Mouse (Mus musculus): ENCODE data around the gene Otc.

Gene Otc

GRCm38 (mm10) chrX:10251852-10252504, at the start of gene Otc:
Otc (plus strand) TSS chrX:10252305.
- in situ Hi-C loops (cut with MboI; ENCODE audit: low sequenced_read_pairs) = no loop called here

- in situ Hi-C loops (cut with MboI; ENCODE audit: low sequenced_read_pairs) = loop anchor here (25.0 kb wide), 1 partner anchor 294 kb away; no protein-coding TSS in a partner anchor
Observed at GRCm38 (mm10) chrX:10205937-10206336, 46.2 kb upstream of the Otc start.

- in situ Hi-C loops (cut with MboI; ENCODE audit: low sequenced_read_pairs) = loop anchor here (25.0 kb wide), 1 partner anchor 304 kb away; no protein-coding TSS in a partner anchor
Observed at GRCm38 (mm10) chrX:10215972-10216371, 36.1 kb upstream of the Otc start.

GRCm38 (mm10) chrX:10216410-10216949, 35.6 kb upstream of the Otc start, which contains the start of gene Rpgr:
Rpgr (minus strand) TSS chrX:10216920.
- in situ Hi-C loops (cut with MboI; ENCODE audit: low sequenced_read_pairs) = loop anchor here (25.0 kb wide), 1 partner anchor 304 kb away; no protein-coding TSS in a partner anchor

- in situ Hi-C loops (cut with MboI; ENCODE audit: low sequenced_read_pairs) = loop anchor here (25.0 kb wide), 1 partner anchor 307 kb away; no protein-coding TSS in a partner anchor
Observed at GRCm38 (mm10) chrX:10219281-10219680, 32.8 kb upstream of the Otc start.

- in situ Hi-C loops (cut with MboI; ENCODE audit: low sequenced_read_pairs) = no loop called here
Observed at GRCm38 (mm10) chrX:10233051-10233450, 19.1 kb upstream of the Otc start.

- in situ Hi-C loops (cut with MboI; ENCODE audit: low sequenced_read_pairs) = no loop called here
Observed at GRCm38 (mm10) chrX:10234617-10235016, 17.5 kb upstream of the Otc start.

GRCm38 (mm10) chrX:10239515-10239914, 12.6 kb upstream of the Otc start:
- in situ Hi-C loops (cut with MboI; ENCODE audit: low sequenced_read_pairs) = no loop called here

- in situ Hi-C loops (cut with MboI; ENCODE audit: low sequenced_read_pairs) = no loop called here
Observed at GRCm38 (mm10) chrX:10243916-10244315, 8.2 kb upstream of the Otc start.

GRCm38 (mm10) chrX:10251357-10251756, 748 bp upstream of the Otc start:
- in situ Hi-C loops (cut with MboI; ENCODE audit: low sequenced_read_pairs) = no loop called here

GRCm38 (mm10) chrX:10257774-10258173, 5.7 kb downstream of the Otc start:
- in situ Hi-C loops (cut with MboI; ENCODE audit: low sequenced_read_pairs) = no loop called here

- in situ Hi-C loops (cut with MboI; ENCODE audit: low sequenced_read_pairs) = no loop called here
Observed at GRCm38 (mm10) chrX:10258260-10258659, 6.2 kb downstream of the Otc start.

- in situ Hi-C loops (cut with MboI; ENCODE audit: low sequenced_read_pairs) = no loop called here
Observed at GRCm38 (mm10) chrX:10268308-10268707, 16.2 kb downstream of the Otc start.

GRCm38 (mm10) chrX:10268761-10269437, 16.8 kb downstream of the Otc start:
- in situ Hi-C loops (cut with MboI; ENCODE audit: low sequenced_read_pairs) = no loop called here

- in situ Hi-C loops (cut with MboI; ENCODE audit: low sequenced_read_pairs) = no loop called here
Observed at GRCm38 (mm10) chrX:10297341-10297740, 45.2 kb downstream of the Otc start.

GRCm38 (mm10) chrX:10318176-10318575, 66.1 kb downstream of the Otc start:
- in situ Hi-C loops (cut with MboI; ENCODE audit: low sequenced_read_pairs) = no loop called here

GRCm38 (mm10) chrX:10330246-10330645, 78.1 kb downstream of the Otc start:
- in situ Hi-C loops (cut with MboI; ENCODE audit: low sequenced_read_pairs) = no loop called here

GRCm38 (mm10) chrX:10331749-10332148, 79.6 kb downstream of the Otc start:
- in situ Hi-C loops (cut with MboI; ENCODE audit: low sequenced_read_pairs) = no loop called here

GRCm38 (mm10) chrX:10336816-10337215, 84.7 kb downstream of the Otc start:
- in situ Hi-C loops (cut with MboI; ENCODE audit: low sequenced_read_pairs) = no loop called here

- in situ Hi-C loops (cut with MboI; ENCODE audit: low sequenced_read_pairs) = no loop called here
Observed at GRCm38 (mm10) chrX:10355867-10356266, 103.8 kb downstream of the Otc start.
